ENCODE assay signal across 20 mouse cellular contexts in genomic region chr6:8068394-8068793, GRCm38 (mm10).
DNase-seq lines count a peak whose midpoint lies in the region; ATAC-seq and TF ChIP-seq lines count a peak whose summit lies in the region.
"Had no signal": no experiment of that assay in that cellular context is flagged by ENCODE, and none has a peak within 500 bp of the region (broad histone marks: within the 10 kb centered on the region; RNA-seq: fewer than 3 reads in every experiment).

No protein-coding gene starts in this region.

- TF ChIP-seq CTCF in MEL (IDR thresholded peaks at IDR 0.05 in 2 of 3, conservative IDR thresholded peaks at IDR 0.05 in 1 of 3; ENCODE audit: control insufficient read depth in 1 of 3, insufficient read depth in 1 of 3, low read depth in 2 of 3, low read length in 3 of 3, poor library complexity in 1 of 3, severe bottlenecking in 1 of 3) = no peak
- TF ChIP-seq CTCF in embryonic fibroblast, embryonic 13.5 days (IDR thresholded peaks at IDR 0.05; ENCODE audit: borderline replicate concordance, insufficient read depth, low read length) = no peak

- H3K36me3 ChIP-seq in MEL (ENCODE audit: control insufficient read depth in 1 of 2, insufficient read depth in 2 of 2, low read length in 2 of 2) = peaks cover 0 to 13% of the 10 kb centered on the region in 2 experiments; a peak in 2 of 4 replicates
- H3K36me3 ChIP-seq in limb, embryonic 14.5 days (ENCODE audit: control insufficient read depth, insufficient read depth, low read length) = no peaks in the 10 kb centered on the region
- no peaks in the 10 kb centered on the region for H3K36me3 ChIP-seq in midbrain, embryonic 10.5 days
- H3K36me3 ChIP-seq: forebrain, embryonic 12.5 days; heart, embryonic 13.5 days had no signal

- H3K79me2 ChIP-seq in MEL (ENCODE audit: control insufficient read depth, insufficient read depth, low read length, poor library complexity) = no peaks in the 10 kb centered on the region

- TF ChIP-seq RAD21 in MEL (IDR thresholded peaks at IDR 0.05; ENCODE audit: low read depth, low read length) = no peak

- no peaks in the 10 kb centered on the region for H3K9me3 ChIP-seq in MEL (replicated peaks; ENCODE audit: insufficient read depth, low read length)
- no peaks in the 10 kb centered on the region for H3K9me3 ChIP-seq in limb, embryonic 14.5 days (ENCODE audit: control insufficient read depth, low read length)
- H3K9me3 ChIP-seq in midbrain, embryonic 10.5 days (replicated peaks) = no peaks in the 10 kb centered on the region
- H3K9me3 ChIP-seq: forebrain, embryonic 12.5 days; heart, embryonic 13.5 days had no signal

- H3K9ac ChIP-seq in MEL (ENCODE audit: control insufficient read depth, low read depth, low read length, poor library complexity, severe bottlenecking) = no peak overlapping the region
- H3K9ac ChIP-seq in limb, embryonic 14.5 days (ENCODE audit: low read depth, low read length, severe bottlenecking) = no peak overlapping the region
- H3K9ac ChIP-seq: forebrain, embryonic 12.5 days; heart, embryonic 13.5 days had no signal

- no peak for TF ChIP-seq POLR2A in MEL (IDR thresholded peaks at IDR 0.05; ENCODE audit: control insufficient read depth in 1 of 2, insufficient read depth in 1 of 2, low read depth in 1 of 2, low read length in 2 of 2, poor library complexity in 1 of 2)
- no peak for TF ChIP-seq POLR2A in embryonic fibroblast, embryonic 13.5 days (IDR thresholded peaks at IDR 0.05; ENCODE audit: low read depth, low read length)
- TF ChIP-seq POLR2A in limb, embryonic 14.5 days (IDR thresholded peaks at IDR 0.05; ENCODE audit: borderline replicate concordance, extremely low read depth, insufficient read depth, insufficient read length) = no peak

- no peak for ATAC-seq in limb, embryonic 14.5 days (ENCODE audit: low FRiP score, low read depth)
- ATAC-seq: CD4-positive, CD25-positive, alpha-beta regulatory T cell, adult 4 months; hindbrain, postnatal 0 days; intestine, postnatal 0 days had no signal

- intact Hi-C loops in left cerebral cortex, postnatal 14 days (cut with DNase I) = loop anchor here (5.0 kb wide), 1 partner anchor 119 kb away; no protein-coding TSS in a partner anchor

- no peak overlapping the region for H3K4me3 ChIP-seq in MEL (ENCODE audit: control insufficient read depth in 1 of 2, insufficient read depth in 1 of 2, low read depth in 2 of 2, low read length in 2 of 2)
- no peak overlapping the region for H3K4me3 ChIP-seq in embryonic fibroblast, embryonic 13.5 days (ENCODE audit: insufficient read depth, low read length)
- H3K4me3 ChIP-seq in limb, embryonic 14.5 days (replicated peaks; ENCODE audit: low read length) = no peak overlapping the region
- H3K4me3 ChIP-seq in midbrain, embryonic 10.5 days = no peak overlapping the region
- H3K4me3 ChIP-seq: forebrain, embryonic 12.5 days; heart, embryonic 13.5 days had no signal

- DNase-seq in 416B (ENCODE audit: low read depth) = peak; percentile 78
- DNase-seq in MEL (ENCODE audit: low read depth, low spot score) = peak; percentile 79
- no peak for DNase-seq in limb, embryonic 14.5 days (ENCODE audit: low spot score)
- no peak for DNase-seq in spleen, postnatal 4 days (ENCODE audit: low spot score in 2 of 2)
- DNase-seq in midbrain, embryonic 10.5 days (ENCODE audit: low spot score) = no peak
- no peak for DNase-seq in left cerebral cortex, postnatal 14 days (ENCODE audit: low spot score in 2 of 2)
- DNase-seq: adrenal gland, adult 2 months; cerebellum, adult 8-10 months; heart, adult 18-20 months; heart, postnatal 4 days; lung, adult 18-20 months; lung, postnatal 14 days; thymus, postnatal 14 days had no signal

- peak overlapping the region; percentile 37; the same call in 1 of the 2 replicates for H3K27ac ChIP-seq in MEL (ENCODE audit: control insufficient read depth, low read depth, low read length)
- peak overlapping the region; percentile 57; the same call in 1 of the 2 replicates for H3K27ac ChIP-seq in embryonic fibroblast, embryonic 13.5 days (ENCODE audit: insufficient read depth, low read length)
- H3K27ac ChIP-seq in limb, embryonic 14.5 days (replicated peaks; ENCODE audit: low read depth, low read length) = peak overlapping the region; percentile 9
- H3K27ac ChIP-seq in midbrain, embryonic 10.5 days (replicated peaks) = no peak overlapping the region
- H3K27ac ChIP-seq: forebrain, embryonic 12.5 days; heart, embryonic 13.5 days; hindbrain, postnatal 0 days had no signal

- WGBS in limb, embryonic 14.5 days = 64% methylated on average over 2 of the region's 2 CpGs
- WGBS in midbrain, embryonic 10.5 days = 82% methylated on average over 2 of the region's 2 CpGs

- peaks cover 0 to 11% of the 10 kb centered on the region in 2 experiments; a peak in 3 of 4 replicates for H3K4me1 ChIP-seq in MEL (ENCODE audit: control insufficient read depth in 1 of 2, insufficient read depth in 2 of 2, low read length in 2 of 2)
- H3K4me1 ChIP-seq in embryonic fibroblast, embryonic 13.5 days (ENCODE audit: control insufficient read depth, insufficient read depth, low read length) = no peaks in the 10 kb centered on the region; the same call in 1 of the 2 replicates
- peaks cover 5% of the 10 kb centered on the region for H3K4me1 ChIP-seq in limb, embryonic 14.5 days (ENCODE audit: control insufficient read depth, insufficient read depth, low read length)
- no peaks in the 10 kb centered on the region for H3K4me1 ChIP-seq in midbrain, embryonic 10.5 days
- H3K4me1 ChIP-seq: forebrain, embryonic 12.5 days; heart, embryonic 13.5 days had no signal

- no peak overlapping the region for H3K4me2 ChIP-seq in limb, embryonic 14.5 days (replicated peaks; ENCODE audit: low read depth, low read length, severe bottlenecking)
- H3K4me2 ChIP-seq: forebrain, embryonic 12.5 days; heart, embryonic 13.5 days; liver, embryonic 11.5 days had no signal

- no peaks in the 10 kb centered on the region; a peak in 1 of 4 replicates for H3K27me3 ChIP-seq in MEL (ENCODE audit: control insufficient read depth in 1 of 2, insufficient read depth in 2 of 2, low read length in 2 of 2)
- H3K27me3 ChIP-seq in limb, embryonic 14.5 days (ENCODE audit: control insufficient read depth, insufficient read depth, low read length) = no peaks in the 10 kb centered on the region
- no peaks in the 10 kb centered on the region for H3K27me3 ChIP-seq in midbrain, embryonic 10.5 days (ENCODE audit: low read depth, poor library complexity, severe bottlenecking)
- H3K27me3 ChIP-seq: forebrain, embryonic 12.5 days; heart, embryonic 13.5 days had no signal

- peak; percentile 82 to 83 for TF ChIP-seq EP300 in MEL (IDR thresholded peaks at IDR 0.05; ENCODE audit: low read depth in 1 of 2, low read length in 2 of 2)

TF ChIP-seq in MEL, 35 proteins besides CTCF, POLR2A, EP300 and RAD21 (continues in another document):
- TF ChIP-seq RCOR1 (IDR thresholded peaks at IDR 0.05; ENCODE audit: low read depth, low read length) (peak; percentile 90), ZC3H11A (IDR thresholded peaks at IDR 0.05; ENCODE audit: low read depth, low read length) (no peak), POLR2AphosphoS5 (IDR thresholded peaks at IDR 0.05; ENCODE audit: borderline replicate concordance, low read depth, low read length) (no peak), MYC (IDR thresholded peaks at IDR 0.05; ENCODE audit: low read depth, low read length) (peak; percentile 40; the same call in 1 of the 2 replicates), TAL1 (IDR thresholded peaks at IDR 0.05; ENCODE audit: low read length) (no peak), HCFC1 (IDR thresholded peaks at IDR 0.05; ENCODE audit: low read depth, low read length) (no peak), E2F4 (IDR thresholded peaks at IDR 0.05; ENCODE audit: borderline replicate concordance, low read depth, low read length) (no peak), MAZ (IDR thresholded peaks at IDR 0.05; ENCODE audit: low read depth, low read length) (no peak), SIN3A (IDR thresholded peaks at IDR 0.05; ENCODE audit: low read length) (no peak; the same call in 1 of the 2 replicates), GATA1 (IDR thresholded peaks at IDR 0.05; ENCODE audit: low read depth, low read length) (peak; percentile 58; the same call in 1 of the 2 replicates), MAX (IDR thresholded peaks at IDR 0.05; ENCODE audit: low read length) (no peak), ZMIZ1 (IDR thresholded peaks at IDR 0.05; ENCODE audit: low read depth, low read length) (no peak), GABPA (IDR thresholded peaks at IDR 0.05; ENCODE audit: low read depth, low read length) (no peak), MXI1 (IDR thresholded peaks at IDR 0.05; ENCODE audit: low read depth, low read length) (no peak), CHD1 (IDR thresholded peaks at IDR 0.05; ENCODE audit: low read depth, low read length) (no peak), POLR2AphosphoS2 (IDR thresholded peaks at IDR 0.05; ENCODE audit: low read length) (no peak), MEF2A (IDR thresholded peaks at IDR 0.05; ENCODE audit: extremely low read depth, insufficient replicate concordance, low read depth, low read length, poor library complexity, severe bottlenecking) (no peak), KAT2A (conservative IDR thresholded peaks at IDR 0.05; ENCODE audit: low read depth, low read length) (no peak), MYB (IDR thresholded peaks at IDR 0.05; ENCODE audit: low read depth, low read length) (no peak), NELFE (IDR thresholded peaks at IDR 0.05; ENCODE audit: low read depth, low read length) (no peak), MAFK (IDR thresholded peaks at IDR 0.05; ENCODE audit: borderline replicate concordance, low read depth, low read length) (no peak), USF2 (IDR thresholded peaks at IDR 0.05; ENCODE audit: borderline replicate concordance in 1 of 2, insufficient read depth in 1 of 2, low read depth in 1 of 2, low read length in 2 of 2) (no peak), ZKSCAN1 (IDR thresholded peaks at IDR 0.05; ENCODE audit: low read depth, low read length) (no peak), ELF1 (IDR thresholded peaks at IDR 0.05; ENCODE audit: low read depth, low read length) (no peak), ZNF384 (IDR thresholded peaks at IDR 0.05; ENCODE audit: low read depth, low read length) (no peak), SMC3 (IDR thresholded peaks at IDR 0.05; ENCODE audit: low read depth, low read length) (no peak), JUND (IDR thresholded peaks at IDR 0.05; ENCODE audit: low read depth, low read length) (no peak), UBTF (IDR thresholded peaks at IDR 0.05; ENCODE audit: borderline replicate concordance, insufficient read depth, low read depth, low read length) (no peak), USF1 (IDR thresholded peaks at IDR 0.05; ENCODE audit: low read depth, low read length) (no peak), CHD2 (IDR thresholded peaks at IDR 0.05; ENCODE audit: low read length) (no peak), BHLHE40 (IDR thresholded peaks at IDR 0.05; ENCODE audit: borderline replicate concordance, low read depth, low read length) (no peak), ETS1 (IDR thresholded peaks at IDR 0.05; ENCODE audit: low read depth, low read length) (peak; percentile 55; the same call in 1 of the 2 replicates)

Comparison
In these comparisons a context has a peak if more than half of its experiments do, and no peak if none do; other contexts are left out.
1. DNase-seq: peak in 416B (single experiment) and MEL (single experiment); none in limb, embryonic 14.5 days (single experiment), spleen, postnatal 4 days (0 of 2), midbrain, embryonic 10.5 days (single experiment) and left cerebral cortex, postnatal 14 days (0 of 2).